Mouse (Mus musculus): ENCODE measurements around the gene Aoah.

Aoah gene

DNA sequence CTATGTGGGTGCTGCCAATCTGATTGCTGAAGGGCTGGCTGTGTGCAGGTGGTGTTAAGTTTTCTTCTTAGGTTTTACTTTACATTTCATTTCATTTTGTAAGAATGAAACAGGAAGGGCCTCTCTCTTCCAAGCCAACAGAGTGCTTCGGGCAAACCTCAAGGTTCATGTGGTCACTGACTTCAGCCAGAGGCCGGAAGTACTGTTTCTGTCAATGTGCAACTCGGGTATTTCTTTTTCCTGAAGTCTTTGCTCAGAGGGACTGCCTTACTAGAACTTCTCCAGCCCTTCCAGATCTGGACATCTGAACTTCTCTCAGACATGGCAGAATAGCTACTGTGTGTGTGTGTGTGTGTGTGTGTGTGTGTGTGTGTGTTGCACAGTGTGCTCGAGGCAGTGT lies at the start of gene Aoah:
Gene Aoah (plus strand): TSS at position 213 of the 400 bp plus-strand sequence.
- no peak for DNase-seq (ENCODE audit: low spot score)

DNA sequence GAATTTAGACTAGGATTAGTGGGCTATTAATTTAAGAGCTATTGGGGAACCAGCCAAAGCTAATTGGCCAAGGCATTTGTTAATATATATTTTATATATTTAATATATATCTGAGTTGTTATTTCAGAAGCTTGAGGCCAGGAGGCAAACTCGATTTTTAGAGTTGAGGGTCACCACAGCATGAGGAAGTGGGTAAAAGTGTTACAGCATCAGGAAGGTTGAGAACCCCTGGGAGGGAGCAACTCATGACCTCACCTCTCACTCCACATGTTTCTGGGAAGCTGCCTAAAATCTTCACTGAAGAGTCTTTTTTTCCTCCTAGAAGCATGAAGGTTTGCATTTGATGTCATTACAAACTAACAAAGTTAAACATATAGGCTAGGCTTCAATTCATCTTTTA lies 39.1 kb upstream of the Aoah start:
- no peak for DNase-seq (ENCODE audit: low spot score)

DNA sequence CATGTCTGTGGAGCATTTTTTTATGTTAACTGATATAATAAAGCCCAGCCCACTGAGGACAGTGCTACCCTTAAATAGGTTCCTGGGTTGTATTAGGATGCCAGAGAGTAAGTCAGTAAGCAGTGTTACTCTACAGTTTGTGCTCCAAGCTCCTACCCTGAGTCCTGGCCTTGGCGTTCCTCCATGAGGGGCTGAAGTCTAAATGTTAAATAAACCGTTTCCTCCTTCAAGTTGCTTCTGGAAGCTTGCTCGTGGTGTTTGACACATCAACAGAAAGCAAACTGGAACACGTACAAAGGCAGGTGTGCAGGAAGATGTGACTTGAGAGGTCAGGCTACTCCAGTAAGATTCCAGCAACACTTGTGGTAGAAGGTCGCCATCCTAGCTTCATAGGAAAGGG lies 10.3 kb upstream of the Aoah start:
- no peak for DNase-seq (ENCODE audit: low spot score)

DNA sequence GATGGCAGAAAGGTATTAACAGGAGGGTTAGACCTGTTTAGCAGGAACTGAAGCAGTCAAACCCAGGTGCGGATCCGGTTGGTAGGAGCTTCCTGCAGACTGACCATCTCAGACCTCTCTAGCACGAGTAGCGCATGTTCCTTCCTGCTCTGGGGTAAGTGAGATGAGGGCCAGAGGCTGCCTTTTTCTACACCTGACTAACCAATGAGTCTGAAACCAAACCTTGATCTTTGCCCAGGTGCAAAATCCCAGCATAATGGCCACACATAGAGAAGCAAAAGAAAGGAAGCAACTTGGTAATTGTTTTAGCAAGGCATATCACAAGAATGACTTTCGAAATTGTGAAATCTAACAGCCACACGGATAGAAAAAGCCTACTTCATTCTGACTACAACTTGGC lies 9.9 kb upstream of the Aoah start:
- DNase-seq (ENCODE audit: low spot score): no peak

DNA sequence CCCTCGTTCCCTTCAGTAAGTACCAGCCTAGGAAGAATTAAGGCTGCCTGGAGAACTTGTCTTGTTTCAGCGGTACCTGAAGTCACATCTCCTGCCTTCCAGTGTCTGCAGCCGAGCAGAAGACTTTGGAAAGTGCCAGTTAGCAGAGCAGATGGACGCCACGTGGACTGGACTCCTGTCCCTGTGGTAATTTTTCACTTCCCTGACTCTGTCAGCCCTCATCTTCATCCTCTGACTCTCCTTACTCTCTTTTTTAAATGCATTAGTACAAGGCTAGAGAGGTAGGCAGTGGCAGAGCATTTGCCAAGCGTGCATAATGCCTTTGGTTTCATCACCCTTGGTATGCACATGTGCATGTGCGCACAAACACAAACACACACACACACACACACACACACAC lies 8.0 kb upstream of the Aoah start:
- no peak for DNase-seq (ENCODE audit: low spot score)

DNA sequence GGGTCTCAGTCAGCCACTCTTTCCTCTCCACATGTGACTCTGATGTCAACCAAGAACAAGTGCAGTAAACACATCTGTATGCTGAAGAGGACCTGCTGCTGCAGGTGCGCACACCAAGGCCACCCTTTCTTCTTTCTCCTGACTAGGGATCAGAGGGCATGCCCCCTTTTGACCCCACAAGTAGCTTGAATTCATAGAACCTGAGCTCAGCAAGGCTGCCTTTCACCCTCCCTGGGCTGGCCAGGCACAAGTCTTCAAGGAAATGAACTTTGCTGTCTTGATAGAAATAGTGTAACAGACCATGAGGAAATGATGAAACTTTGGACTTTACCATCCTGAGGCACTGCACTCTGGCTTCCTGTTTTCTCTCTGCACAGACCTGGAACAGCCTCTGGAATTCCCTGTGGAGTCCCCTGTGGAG lies 7.1 kb upstream of the Aoah start:
- DNase-seq (ENCODE audit: low spot score): no peak

DNA sequence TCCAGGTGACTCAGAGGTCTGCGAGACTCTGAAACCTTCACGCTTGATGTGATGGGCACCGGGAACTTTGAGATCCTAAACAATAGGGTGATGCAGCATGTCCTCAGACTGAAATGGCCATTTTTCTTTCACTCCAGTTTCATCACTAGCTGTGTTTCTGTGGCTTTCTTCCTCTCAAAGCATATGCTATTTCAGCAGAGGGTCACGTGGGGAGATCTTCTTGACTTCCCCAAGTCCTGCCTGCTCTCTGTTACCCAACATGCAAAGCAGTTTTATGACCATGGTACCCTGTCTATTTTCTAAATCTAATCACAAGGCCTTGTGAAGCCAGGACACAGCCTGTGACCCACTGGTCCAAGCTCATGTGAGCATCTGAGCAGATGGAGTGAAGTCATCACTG lies 6.0 kb upstream of the Aoah start:
- DNase-seq (ENCODE audit: low spot score): no peak

DNA sequence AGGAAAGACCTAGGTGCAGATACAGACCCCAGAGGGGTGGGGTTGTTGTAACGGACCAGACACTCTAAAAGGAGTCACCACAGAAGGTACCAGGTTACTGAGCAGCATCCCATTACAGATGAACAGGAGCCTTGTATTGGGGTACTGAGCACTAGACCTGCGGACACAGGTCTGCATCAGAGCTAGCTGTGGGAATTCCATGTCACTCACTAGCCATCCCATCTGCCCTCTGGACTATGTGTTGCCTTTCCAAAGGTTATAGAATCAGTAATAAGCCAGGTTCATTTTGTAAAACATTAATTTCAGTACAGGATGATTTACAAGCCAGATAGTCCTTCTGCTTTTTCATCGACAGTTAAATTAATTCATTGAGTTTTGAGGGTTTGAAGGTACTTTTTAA lies 2.7 kb downstream of the Aoah start:
- no peak for DNase-seq (ENCODE audit: low spot score)

DNA sequence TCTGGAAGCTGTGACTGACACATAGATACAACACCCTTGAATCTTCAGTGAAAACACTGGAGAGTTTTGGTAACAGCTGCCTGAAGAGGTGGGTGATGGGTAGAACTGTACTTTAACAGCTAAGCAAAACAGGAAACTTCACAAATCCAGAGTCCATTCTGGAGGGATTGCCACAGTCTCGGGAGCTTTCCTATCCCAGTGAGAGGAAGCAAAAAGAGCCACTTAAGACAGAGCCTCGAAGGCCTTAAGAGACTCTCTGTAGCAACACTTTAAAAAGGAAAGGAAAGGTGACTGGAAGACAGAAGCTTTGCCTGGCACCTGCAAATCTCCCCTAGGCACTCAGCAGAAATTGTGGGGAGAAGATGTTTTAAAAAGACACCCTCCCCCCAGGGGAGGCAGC lies 4.6 kb downstream of the Aoah start:
- DNase-seq (ENCODE audit: low spot score): no peak

DNA sequence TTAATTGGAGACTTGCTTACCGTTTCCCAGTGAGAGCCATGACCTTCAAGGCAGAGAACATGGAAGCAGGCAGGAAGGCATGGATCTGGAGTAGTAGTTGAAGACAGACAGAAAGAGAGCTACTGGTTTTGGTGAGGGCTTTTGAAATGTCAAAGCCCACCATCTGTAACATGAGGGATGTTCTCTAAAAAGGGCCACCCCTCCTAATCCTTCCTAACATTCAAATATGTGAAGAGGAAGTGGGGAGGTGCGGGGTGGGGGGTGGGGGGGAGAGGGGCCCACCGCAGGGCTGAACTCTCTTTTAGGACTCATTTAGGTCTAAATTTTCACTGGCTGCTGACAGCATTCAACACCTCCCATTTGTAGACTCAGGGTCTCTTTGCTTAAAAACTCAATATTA lies 5.9 kb downstream of the Aoah start:
- DNase-seq (ENCODE audit: low spot score): no peak

DNA sequence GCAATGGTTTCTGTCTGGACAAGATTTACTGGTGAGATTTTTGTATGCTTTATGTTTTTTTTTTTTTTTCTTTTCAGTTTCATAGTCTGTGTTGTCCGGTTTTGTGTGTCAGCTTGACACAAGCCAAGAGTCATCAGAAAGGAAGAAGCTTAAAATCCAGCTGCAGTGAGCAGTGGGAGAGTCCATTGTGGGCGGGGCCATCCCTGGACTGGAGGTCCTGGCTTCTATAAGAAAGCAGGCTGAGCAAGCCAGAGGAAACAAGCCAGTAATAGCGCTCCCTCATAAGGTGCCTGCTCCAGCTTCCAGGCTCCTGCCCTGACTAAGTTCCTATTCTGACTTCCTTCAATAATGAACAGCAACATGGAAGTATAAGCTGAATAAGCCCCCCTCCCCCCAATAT lies 6.7 kb downstream of the Aoah start:
- DNase-seq (ENCODE audit: low spot score): no peak

DNA sequence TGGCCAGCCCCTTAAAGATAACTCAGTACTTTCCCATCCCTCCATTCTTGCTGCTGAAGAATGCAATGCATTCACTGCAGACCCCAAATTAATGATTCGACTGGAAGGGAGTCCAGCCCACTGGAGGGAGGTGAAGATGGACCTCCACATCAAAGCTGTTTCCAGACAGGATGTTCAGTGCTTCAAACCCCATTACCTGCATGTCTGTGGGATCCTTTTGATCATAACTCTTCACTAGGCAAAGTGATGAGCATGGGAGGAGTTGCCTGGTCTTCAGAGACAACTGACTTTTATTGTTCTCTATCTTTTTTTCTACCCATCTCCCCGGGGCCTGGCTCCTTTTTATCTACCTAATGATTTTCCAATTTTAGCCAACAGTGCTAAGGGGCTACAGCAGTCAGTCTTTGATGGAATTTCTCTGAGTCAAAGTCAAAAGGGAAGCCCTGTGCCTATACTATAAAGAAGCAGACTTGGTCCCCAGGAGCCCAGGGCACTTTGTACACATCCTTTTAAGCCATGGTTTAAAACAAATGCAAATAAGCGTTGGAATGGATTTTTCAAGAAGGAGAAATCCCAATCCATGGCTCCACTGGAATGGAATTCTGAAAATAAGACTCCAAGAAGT lies 18.0 kb downstream of the Aoah start:
- no peak for DNase-seq (ENCODE audit: low spot score)

DNA sequence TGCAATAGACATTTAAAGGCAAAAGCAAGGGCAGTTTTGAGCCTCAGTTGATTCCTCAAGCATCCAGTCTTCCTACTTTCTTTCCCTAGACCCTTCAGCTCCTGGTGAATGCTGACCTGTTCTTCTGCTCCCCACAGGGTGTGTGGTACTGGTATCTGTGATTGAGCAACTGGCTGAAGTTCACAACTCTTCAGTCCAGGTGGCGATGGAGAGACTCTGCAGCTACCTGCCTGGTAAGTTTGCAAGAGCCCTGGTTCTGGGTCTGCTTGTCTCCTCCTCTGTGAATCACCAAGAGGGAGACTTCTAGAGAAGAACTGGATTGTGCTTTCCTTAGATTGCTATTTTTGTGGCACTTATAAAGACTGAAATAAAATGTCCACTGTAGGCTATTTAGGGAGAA lies 22.5 kb downstream of the Aoah start:
- no peak for DNase-seq (ENCODE audit: low spot score)

DNA sequence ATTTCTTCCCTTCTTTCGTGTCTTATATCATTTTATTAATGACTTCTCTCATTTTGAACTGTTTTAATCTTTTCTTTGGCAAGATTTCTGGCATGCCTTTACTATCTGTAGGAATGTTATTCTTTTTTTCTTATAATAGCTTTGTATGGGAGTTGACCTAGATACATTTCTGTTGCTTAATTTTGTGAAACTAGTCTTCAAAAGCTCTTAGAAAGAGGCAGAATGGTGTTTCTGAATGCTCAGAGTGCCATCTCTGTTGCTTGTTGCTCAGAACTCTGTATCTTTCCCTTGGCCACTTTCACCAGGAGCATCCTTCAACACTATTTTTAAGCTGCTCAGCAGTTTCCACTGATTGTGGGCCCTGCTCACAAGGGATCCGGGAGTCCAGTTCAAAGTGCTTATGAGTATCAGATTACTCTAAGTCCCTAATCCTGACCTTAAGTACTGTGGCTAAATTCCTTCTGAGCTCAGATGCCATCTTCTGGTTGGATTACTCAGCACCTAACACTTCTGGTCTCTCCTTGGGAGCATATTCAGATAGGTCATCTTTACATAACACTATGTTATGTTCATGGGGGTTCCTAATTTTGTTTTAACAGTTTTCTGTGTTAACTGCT lies 26.9 kb downstream of the Aoah start:
- no peak for DNase-seq (ENCODE audit: low spot score)

DNA sequence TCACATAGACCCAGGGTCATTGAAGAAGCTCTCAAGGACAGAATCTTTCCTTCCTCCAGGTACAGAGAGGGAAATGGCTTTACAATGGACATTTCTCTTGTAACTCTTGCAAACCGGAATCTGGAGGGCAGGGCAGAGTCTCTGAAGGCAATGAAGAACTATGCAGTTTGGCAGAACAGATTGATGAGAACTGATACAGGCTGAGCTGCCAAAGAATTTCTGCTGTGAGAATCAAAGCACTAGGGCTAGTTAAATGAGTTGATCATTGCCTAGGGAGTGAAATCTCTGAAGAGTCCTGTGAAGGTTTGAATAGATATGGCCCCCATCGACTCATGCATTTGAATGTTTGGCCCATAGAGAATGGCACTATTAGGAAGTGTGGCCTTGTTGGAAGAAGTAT lies 34.8 kb downstream of the Aoah start:
- DNase-seq (ENCODE audit: low spot score): no peak

DNA sequence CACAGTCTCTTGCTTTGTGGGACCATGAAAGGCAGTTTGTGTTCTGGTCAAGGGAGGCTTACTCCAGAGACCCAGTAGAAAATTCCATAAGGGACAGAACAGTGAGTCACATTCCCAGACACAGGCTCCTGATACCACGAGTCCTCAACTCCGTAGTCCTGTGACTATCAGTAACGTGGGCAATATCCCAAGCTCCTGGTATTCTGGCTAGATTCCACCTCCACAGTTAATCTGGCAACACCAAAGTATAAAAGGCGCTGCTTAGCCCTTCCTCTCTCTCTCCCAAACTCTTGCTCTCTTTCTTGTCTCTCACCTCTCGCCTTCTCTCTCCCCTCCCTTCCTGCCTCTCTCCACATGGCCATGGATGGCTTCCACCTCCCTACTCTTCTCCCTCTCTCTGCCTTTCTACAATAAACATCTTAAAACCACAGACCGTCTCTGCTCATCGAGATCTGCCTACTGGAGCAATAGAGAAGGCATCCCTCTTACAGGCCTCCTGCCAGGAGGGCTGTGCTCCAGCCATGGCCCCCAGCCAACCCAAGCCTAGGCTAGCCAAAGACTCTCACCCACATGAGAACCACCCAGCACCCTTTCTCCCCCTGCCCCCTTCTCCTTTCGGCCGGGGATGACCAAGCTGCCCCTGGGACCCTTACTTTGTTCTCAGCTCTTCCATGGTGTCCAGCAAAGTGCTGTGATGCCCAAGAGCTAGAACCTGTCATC lies 35.4 kb downstream of the Aoah start:
- no peak for DNase-seq (ENCODE audit: low spot score)

DNA sequence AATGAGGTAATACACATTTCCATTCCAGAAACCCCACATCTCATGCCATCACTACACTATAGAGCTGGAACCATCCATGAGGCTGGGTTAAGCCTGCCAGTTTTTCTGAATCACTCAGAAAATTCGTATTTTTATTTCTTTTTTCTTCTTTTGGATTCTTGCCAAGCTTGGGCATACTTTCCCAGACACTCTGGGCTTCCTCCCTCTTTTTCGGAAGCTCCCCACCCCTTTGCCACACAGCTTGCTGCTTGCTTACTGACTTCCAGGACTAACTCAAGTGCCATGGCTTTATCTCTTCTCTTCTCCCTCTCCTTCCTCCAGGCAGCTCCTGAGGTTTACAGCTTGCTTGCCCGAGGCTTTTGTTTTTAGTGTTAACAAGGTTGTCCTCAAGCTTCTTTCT lies 62.0 kb downstream of the Aoah start:
- DNase-seq (ENCODE audit: low spot score): no peak

DNA sequence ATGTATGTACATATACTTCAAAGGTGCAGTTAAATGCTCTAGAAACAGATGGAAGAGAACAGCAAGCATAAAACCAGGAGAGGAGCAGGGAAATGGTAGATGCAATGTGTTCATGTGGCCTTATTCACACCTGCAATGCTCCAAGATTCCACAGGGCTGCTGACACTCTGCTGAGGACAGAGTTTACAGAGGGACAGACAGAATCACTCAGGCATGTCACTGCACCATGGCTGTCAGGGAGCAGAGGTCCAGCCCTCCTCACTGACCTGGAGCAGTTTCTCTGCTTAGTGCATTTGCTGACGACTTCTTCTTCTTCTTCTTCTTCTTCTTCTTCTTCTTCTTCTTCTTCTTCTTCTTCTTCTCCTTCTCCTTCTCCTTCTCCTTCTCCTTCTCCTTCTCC lies 105.5 kb downstream of the Aoah start:
- no peak for DNase-seq (ENCODE audit: low spot score)

DNA sequence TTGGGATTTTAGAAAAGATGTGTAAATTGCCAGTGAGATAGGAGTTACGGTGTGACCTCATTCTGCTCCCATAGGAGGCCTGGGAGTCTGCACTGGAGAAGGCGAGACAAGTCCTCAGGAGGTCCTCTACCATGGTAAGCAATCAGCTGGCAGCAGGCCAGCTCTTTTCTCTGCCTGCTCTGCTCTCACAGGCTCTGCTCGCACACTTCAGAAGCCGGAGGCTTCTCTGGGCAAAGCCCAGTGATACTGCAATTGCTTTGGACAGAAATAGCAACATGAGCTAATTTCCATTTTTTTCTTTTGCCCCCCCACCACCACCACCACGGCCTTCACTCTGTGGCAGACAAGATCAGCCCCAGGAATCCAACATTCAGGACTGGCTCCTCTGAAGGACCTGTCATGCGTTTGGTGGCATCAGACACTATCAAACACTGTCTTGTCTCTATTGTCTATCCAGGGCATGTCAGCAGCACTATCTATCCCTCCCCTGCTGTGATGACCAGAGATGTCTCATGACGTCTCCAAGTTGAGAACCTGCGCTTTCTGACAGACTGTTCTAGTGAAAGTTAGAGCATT lies 106.6 kb downstream of the Aoah start:
- peak; percentile 53 for DNase-seq (ENCODE audit: low spot score)

DNA sequence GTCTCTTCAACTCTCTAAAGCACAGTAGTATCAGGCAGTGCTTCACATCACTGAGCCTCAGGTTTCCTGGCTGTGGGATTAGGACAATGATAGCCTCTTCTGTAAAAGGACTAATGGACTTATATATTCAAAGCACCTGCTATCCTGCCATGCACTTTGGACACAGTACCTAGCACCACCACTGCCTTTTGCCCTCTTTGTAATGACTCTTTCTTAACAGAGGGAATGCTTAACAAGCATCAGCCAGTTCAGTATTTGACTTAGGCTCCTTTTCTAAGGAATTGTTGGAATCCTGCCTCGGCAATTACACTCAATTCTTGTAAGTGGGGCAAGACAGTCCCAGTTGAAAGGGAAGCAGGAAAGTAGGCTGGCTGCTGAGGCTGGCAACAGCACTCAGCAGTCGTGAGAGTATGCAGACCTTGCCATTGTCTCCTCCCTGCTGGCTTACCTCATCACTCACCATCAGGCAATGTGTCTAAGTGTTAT lies 107.1 kb downstream of the Aoah start:
- peak; percentile 50 for DNase-seq (ENCODE audit: low spot score)

DNA sequence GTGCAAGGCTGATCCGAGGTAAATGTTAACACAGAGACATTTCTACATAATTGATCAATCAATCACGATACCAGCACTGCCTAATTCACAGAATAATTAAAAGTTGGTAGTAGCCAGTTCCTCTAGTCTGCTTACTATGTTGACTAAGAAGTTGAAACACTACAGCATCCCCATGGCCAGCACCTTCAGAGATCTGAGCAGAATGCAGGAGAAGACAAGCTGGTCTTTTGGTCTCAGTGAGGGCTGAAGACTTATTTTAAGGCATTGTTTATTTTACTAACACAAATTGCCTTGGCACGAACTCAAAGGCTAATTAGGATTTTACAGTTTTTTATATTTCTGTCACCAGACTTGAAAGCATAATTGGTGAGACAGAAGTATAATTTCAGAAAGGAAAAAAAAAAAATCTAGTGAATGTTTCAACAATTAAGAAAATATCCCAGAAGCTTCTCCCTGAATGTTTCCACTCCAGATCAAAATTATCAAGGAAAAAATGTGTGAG lies 107.8 kb downstream of the Aoah start:
- no peak for DNase-seq (ENCODE audit: low spot score)

DNA sequence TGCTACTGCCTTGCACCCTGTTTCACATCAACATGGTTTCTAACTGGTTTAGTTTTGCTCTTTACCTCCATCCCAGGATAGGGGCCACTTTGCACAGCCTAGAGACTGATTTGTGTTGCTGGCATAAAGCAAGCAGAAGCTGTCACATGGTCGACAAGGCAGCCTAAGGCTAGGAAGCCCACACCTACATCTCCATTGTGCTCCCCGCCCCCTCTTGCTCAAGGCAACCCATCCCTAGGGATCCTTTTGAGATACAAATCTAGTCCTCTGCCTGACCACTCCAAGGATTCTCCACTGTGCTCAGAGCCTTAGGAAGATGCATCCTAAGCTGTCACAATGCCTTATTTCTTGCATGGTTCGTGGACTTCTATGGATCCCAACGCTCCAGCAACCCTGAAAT lies 110.2 kb downstream of the Aoah start:
- DNase-seq (ENCODE audit: low spot score): no peak

DNA sequence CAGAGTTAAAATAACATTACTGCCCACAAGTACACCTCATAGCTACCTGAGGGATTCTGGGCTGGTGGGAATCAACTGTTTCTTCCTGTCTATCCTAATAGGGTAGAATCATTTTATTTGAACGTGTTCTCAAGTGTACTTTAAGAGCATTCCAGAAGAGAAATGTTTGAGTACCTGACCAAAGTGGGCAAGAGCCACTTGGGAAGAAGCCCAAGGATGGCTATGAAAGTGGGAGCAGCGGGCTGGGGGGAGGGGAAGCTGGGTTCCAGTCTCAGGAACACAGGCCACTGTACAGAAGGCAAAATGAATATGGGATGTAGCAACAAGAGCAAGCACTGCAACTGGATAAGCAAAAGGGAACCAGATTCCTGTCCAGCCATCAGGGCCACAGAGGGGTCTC lies 111.3 kb downstream of the Aoah start:
- DNase-seq (ENCODE audit: low spot score): no peak

All from MN1 (cell line).